Mouse (Mus musculus): ENCODE data around the gene Gm20388. TPM values are rescaled to one million over a fixed set of nuclear protein-coding genes. Genes with fewer than 3 reads are reported as not detected.

The Gm20388 gene
- total RNA-seq, 2 experiments from 2014 or later, result 18.6 TPM; not detected in 1

DNA sequence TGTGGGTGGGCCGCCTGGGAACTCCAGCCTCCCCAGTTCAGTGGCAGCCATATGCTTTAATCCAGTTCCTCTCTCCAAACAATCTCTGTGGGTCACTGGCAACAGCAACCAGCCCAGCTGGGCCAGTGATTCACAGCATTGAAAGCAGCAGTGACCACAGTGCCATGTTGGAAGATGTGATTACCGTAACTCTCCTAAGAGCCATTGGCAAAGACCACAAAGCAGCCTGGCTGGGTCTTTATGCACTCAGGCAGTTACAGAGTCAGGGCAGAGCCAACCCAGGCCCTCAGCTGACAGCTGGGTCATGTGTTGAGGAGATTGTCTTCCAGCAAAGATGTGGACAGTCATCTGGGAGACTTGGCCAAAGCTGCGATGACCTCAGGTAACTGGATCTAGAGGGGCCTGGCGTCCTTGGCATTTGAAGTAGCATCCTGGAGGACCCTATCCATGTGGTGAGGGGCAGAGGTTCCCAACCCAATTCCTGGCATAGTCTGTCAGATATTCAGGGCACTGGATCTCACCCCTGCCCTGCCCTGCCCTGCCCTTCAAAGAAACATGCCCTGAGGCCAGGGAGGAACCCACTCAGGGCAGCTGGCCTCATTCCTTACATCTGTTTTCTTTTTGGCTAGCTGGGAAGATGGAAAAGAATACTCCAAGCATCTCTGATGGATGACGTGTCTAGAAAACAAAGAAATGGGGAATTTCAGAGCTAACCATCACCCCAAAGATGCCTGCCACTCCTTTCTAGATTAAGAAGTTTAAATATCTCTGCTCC lies 1052.2 kb downstream of the Gm20388 start:
- DNase-seq (ENCODE audit: low spot score in 2 of 2), result no peak
- intact Hi-C loops (cut with DNase I), result no loop called here

DNA sequence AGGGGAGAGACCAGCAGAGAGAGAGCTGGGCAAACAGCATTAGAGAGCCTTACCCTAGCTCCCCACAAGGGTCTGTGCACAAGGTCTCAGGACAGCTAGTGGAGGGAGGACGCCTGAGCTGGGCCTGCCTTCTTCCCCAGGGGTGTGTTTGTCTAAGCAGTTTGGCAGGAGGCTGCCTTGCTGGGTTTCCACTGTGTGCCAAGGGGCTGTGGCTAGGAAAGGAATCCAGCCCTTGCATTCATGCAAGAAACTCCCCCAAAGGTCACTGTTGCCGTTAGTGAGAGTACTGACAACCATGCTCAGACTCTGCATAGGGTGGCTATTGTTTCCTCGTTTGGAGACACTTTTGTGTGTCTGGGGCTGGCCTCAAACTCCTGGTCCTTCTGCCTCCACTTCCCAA lies 1055.9 kb downstream of the Gm20388 start:
- no peak for DNase-seq (ENCODE audit: low spot score in 2 of 2)
- intact Hi-C loops (cut with DNase I), result no loop called here

DNA sequence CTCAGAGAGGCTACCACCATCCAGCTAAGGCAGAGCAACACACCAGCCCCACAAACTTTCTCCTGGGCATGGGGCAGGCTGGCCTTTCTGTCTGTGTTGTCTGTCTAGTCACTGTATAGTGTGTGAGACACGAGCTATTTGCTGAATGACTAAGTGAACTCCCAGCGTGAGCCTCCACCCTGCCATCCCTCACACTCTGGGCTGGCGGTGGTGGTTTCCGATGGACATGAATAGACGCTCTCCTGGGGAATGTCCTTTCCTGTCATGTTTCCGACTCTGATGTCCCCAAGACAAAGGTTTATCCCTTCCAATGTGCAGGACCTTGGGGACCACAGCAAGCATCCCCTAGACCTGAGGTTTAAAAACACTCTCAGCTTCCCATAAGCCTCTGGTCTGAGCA lies 1057.7 kb downstream of the Gm20388 start:
- intact Hi-C loops (cut with DNase I), result no loop called here
- no peak for DNase-seq (ENCODE audit: low spot score in 2 of 2)

DNA sequence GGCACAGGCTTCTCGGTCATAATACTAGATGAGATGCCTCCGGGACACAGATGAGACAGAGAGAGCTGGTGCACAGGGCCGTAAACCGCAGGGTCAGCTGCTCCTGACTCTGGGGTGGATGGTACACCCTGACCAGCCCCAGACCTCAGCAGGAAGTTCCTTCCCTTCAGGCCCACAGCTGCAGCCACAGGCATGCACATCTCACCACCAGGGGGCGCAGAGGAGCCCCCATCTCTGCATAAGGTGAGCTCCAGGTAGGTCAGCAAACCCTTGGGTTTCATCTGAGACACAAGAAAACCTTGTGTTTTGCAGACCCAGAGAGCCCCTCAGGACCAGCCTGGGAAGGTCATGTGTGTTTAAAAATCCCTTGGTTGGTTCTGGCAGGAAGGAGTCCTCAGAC lies 1059.7 kb downstream of the Gm20388 start:
- intact Hi-C loops (cut with DNase I), result loop anchor here (5.0 kb wide), 2 partner anchors 102 to 117 kb away; no protein-coding TSS in a partner anchor
- peak in 1 of 2 experiments; percentile 6 for DNase-seq (ENCODE audit: low spot score in 2 of 2)

DNA sequence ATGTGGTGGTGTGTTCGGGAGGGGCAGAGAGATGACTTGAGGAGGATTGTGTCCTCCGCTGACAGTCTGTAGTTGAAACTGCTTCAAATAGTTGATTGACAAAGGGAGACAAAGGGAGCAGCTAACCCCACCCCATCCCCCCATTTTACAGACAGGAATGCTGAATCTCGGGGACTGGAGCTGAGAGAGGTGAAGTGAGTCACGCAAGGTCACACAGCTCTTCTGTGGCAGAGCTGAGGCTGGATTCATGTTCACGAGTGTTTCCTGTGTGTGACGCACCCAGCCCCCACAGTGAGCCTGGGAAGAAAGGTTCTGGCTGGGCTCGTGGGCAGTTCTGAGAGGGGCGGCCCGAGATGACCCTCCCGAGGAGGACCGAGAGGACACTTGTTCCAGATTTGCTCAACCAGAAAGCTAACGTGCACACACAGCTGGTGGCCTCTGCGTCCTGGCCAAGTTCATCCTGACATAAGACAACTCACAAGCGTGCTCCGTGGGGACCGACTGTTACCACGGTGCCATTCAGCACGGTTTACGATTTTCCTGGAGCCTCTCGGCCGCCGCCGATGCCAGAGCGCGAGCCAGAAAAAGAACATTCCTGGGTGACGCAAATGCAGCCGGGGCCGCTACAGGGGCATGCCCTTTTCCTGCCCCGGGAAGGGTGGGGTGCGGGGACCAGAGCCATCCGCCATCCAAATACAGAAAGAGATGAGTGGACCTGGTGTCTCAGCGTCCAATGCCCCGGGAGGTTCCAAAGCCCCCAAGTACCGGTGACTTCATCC lies 1061.2 kb downstream of the Gm20388 start:
- intact Hi-C loops (cut with DNase I), result loop anchor here (5.0 kb wide), 2 partner anchors 100 to 115 kb away; no protein-coding TSS in a partner anchor
- peak in 1 of 2 experiments; percentile 7 for DNase-seq (ENCODE audit: low spot score in 2 of 2)

DNA sequence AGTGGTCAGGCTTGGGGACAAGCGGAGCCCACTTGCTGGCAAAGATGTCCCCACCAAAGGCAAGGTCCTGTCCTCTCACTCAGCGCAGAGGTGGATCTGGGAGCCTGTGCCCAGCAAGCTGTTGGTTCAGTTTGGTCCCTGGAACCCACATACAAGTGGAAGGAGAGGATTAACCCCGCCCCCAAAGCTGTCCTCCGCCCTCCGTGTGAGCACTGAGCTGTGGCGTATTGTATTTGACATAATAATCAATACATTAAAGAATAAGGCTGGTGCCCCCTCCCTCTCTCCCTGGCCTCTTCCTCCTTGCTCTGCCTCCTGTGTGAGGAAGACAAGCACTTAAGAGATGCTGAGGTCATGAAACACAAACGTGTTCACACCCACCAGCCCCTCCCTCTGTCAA lies 1062.4 kb downstream of the Gm20388 start:
- DNase-seq (ENCODE audit: low spot score in 2 of 2), result no peak
- intact Hi-C loops (cut with DNase I), result loop anchor here (5.0 kb wide), 2 partner anchors 99 to 114 kb away; no protein-coding TSS in a partner anchor

DNA sequence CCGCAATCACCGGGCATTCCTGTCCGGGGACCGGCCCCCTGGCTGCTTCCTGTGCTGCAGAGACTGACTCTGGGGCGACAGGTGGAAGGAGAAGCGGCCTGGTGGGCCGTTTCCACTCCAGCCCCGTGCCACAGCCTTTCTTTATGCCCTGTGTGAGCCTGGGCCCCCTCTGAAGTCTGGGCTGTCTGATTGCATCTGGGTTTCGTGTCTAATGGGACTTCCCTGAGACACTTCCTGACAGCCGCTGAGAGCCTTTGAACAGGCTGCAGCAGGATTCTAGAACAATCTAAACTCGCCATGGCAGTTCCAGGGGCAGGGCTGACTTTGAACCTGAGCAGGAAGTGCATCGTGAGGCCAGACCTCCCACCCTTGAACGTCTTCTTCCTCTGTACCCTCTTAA lies 1066.5 kb downstream of the Gm20388 start:
- intact Hi-C loops (cut with DNase I), result no loop called here
- DNase-seq (ENCODE audit: low spot score in 2 of 2), result no peak

DNA sequence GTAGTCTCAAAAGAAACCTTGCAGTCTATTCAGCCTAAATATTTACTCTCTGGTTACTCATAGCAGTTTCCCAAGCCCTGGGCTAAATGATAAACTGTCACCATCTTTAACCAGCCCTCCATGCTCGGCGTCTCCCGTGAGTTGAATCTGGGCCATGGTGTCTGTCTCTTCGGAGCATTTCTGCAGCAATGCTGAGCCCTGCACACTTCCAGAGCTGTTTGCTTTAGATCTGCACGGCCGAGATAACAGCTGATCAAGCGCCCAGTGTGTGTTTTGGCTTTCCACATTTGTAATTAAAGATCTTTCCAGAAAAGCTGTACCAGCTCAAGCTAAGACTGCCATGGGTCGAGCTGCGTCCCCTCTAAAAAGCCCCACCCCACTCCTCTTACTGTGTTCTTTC lies 1068.6 kb downstream of the Gm20388 start:
- DNase-seq (ENCODE audit: low spot score in 2 of 2), result no peak
- intact Hi-C loops (cut with DNase I), result no loop called here

DNA sequence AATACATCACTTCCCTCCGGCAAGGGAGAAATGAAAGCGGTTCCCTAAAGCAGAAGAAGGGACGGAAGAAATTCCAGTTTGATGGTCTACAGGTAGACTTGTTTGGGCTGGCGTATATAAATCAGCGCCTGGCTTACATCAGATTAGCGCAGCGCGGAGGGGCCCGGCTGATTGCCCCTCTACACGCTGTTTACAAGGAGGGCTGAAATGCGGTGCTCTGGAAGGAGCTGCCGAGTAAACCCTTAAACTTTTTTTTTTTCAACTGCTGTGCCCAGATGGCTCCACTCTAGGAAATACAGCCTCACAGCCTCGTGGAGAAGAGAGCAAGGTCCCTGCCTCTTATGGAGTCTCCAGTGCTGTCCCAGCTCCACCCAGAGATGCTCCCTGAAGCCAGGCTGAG lies 1070.3 kb downstream of the Gm20388 start:
- intact Hi-C loops (cut with DNase I), result no loop called here
- DNase-seq (ENCODE audit: low spot score in 2 of 2), result no peak

DNA sequence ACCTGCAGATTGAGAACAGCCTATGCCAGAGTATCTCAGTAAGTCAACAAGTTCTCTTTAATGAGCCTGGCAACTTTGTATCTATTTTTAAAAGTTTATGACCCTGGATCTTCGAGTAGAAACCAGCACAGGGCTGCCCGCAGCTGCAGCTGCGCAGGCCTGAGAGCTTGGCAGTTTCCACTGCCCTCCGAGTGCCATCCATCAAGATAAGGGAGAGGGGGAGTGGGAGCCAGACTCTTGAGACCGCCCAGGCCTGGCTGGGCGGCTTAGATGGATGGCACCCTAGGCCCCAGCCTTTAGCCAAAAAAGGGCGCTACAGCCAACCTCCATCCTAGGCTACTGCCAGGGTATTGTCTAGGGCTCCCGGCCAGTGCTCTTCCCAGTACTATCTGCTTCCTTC lies 1074.2 kb downstream of the Gm20388 start:
- intact Hi-C loops (cut with DNase I), result no loop called here
- no peak for DNase-seq (ENCODE audit: low spot score in 2 of 2)

DNA sequence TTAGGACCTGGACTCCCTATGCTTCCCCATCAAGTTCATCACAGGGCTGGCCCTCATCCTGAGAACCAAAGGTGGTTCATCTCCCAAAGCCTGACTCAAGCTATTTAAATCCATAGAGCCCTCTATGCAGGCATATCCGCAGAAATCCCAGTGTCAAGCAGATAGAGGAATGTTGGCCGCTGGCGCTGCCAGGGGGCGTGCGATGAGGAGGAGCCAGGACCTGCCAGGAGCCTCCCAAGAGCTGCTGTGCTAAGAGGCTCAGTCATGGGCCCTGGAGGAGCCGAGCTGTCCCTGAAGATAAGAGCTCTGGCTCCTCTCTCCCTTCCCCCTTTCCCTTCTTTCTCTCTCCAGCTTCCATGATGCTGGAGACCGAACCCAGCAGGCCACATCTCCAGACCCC lies 1075.4 kb downstream of the Gm20388 start:
- intact Hi-C loops (cut with DNase I), result no loop called here
- DNase-seq (ENCODE audit: low spot score in 2 of 2), result no peak

DNA sequence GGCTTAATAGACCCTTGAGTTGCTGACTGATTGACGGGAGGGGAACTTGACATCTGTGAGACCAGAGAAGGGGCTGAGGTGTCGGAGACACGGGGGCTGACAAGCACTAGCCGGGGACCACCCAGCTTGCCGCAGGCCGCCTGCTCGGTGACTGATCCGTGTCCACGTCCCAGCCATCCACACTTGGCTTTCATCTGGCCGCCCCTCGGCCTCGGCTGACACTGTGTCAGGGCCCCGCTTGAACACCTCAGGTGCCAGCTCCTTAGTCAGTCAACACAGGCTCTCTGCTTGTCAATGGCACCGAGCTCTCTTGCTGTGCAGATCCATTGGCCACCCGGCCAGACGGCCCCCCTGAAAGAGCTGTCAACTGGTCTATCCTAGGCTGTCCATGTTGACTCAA lies 1083.1 kb downstream of the Gm20388 start:
- intact Hi-C loops (cut with DNase I), result no loop called here
- DNase-seq (ENCODE audit: low spot score in 2 of 2), result no peak

DNA sequence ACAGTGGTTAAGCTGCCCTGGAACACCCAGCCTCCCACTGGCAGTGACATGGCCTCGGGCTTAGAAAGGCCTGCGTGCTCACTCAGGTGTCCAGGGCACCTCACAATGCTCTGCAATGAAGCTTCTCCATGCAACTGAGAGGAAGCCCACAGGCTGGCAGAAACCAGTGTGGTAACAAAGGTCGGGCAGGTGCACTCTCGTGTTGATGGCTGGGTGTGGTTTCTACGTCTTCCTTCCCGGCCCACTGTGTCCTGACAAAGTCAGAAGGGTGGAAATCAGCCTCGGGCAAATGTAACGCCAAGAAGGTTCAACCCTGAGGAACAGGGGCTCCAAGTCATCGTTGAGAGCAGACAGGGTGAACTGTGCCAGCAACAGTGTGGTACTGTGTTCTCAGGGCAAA lies 1084.8 kb downstream of the Gm20388 start:
- DNase-seq (ENCODE audit: low spot score in 2 of 2), result no peak
- intact Hi-C loops (cut with DNase I), result no loop called here

DNA sequence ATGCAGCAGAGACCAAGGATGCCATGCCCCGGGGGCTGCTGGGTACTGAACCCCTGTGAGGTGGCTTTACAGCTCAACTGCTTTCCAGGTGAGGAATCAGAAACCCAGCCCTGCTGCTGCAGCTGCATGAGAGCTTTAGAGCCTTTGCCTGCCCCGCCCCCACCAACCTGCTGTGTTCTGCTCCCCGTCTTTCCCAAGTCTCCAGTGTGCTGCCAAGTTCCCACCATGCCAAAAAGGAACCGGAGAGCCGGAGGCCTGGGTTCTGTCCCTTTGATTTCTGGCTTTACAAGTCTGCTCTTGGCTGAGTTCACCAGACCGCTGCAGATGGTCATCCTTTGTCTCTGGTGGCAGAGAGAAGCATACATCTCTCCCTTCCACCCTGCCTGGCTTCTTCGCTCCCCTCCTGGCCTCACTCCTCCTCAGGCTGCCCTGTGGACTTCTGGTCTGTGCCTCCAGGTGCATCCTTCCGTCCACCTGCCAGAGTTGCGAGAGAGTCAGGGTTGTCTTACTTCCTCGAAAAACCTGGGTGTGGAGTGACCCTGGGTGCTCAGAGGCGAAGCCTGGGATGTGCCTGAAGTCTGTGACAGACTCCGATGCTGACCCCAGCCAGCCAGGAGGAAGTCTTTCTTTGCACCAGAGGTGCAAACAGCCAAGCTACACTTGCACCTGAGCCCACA lies 1086.4 kb downstream of the Gm20388 start:
- intact Hi-C loops (cut with DNase I), result no loop called here
- peak in 1 of 2 experiments; percentile 8 for DNase-seq (ENCODE audit: low spot score in 2 of 2)

DNA sequence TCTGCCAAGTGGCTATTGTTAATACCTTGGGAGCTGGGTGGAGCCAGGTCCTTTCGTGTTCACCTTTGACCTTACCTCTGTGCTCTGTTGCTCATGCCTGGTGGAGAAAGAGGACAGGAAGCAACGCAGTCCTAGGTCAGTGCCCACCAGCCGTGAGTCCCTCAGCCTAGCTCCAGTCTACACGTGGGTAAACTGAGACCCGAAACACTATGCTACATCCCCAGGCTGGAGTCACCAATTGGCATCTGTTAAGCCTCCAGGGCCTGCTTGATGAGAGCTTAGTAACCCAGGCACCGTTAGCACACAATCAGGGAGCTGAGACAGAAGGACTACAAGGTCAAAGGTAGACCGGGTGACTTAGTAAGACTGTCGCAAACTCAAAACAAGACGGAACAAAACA lies 1087.3 kb downstream of the Gm20388 start:
- intact Hi-C loops (cut with DNase I), result no loop called here
- no peak for DNase-seq (ENCODE audit: low spot score in 2 of 2)

DNA sequence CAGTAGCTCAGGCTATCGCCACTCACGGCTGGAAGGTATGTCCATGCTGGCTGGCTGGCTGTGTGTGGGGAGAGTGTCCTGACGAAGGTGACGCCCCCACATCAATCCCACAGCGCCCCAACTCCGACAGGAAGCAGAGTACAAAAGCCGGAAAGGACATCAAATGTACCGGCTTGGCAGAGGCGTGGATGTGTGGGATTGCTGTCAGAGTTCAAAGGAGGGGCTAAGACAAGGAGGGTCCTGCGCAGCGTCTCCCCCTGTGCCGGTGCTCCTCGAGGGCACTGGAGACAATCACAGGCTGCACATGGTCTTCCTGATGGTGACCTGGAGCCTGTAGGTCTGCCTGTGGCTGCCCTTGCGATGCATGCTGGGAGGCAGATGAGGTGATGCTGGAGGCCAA lies 1088.3 kb downstream of the Gm20388 start:
- intact Hi-C loops (cut with DNase I), result no loop called here
- DNase-seq (ENCODE audit: low spot score in 2 of 2), result no peak

DNA sequence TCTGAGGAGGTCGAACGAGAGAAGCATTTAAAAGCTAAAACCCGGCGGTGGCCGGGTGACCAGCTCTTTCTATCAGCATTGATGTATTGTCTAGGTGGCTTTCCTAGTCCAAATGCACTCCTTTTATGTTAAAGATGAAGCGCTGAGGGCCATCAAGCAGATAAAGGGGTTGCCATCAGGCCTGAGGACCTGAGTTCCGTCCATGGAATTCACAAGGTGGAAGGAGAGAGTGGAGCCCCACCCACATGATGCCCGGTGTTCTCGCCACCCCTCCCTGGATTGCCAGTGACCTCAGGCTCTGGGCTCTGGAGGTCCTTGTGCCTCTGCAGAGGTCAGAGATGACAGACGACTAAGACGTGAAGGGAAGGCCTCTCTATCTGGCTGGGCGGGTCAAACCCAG lies 1091.3 kb downstream of the Gm20388 start:
- intact Hi-C loops (cut with DNase I), result no loop called here
- DNase-seq (ENCODE audit: low spot score in 2 of 2), result no peak

DNA sequence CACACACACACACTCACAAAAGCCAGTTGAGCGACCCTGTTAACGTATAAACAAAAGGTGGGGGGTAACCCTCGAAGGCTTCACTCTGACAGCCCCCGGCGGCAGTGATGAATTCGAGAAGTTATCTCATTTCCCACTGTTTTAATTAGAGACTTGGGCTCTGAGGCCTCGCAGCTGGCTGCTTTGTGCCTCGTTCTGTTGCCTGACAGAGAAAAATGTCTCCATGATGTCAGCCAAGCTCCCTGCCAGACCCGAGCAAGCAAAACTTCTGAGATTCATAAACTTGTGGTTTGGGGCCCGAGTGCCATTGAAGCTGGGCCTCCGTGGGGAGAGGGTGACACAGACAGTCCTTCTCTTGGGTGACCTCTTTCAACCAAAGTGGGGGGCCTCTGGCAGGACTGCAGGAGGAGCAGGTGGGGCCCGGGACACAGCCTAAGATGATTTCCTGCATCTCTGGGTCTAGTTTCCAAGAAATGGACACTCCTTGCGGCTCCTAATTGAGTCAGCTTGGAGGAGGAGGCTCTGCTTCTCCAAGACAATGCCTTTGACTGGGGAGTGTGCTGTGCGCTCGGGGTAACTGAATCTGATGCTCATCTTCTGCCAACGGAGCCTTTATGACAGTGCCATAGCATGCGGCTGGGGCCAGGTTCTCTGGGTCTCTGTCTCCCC lies 1092.4 kb downstream of the Gm20388 start:
- intact Hi-C loops (cut with DNase I), result no loop called here
- no peak for DNase-seq (ENCODE audit: low spot score in 2 of 2)

DNA sequence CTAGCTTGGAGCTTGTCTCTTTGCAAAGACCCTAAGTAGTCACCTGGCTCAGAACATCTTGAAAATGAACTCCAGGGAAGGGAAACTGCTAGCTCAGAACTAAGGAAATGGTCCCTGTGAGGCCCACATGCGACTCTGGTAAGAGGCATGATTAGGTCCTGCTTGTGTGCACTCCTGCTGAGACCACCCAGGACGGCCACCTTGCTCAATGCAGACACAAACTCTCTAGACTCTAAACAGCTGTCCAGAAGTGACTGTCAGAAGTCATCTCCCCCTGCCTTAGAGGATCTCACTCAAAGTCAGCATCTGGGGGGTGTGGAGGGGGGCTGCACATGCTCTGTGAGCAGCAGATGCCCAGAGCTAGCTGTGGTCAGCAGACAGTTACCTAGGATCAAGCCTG lies 1093.0 kb downstream of the Gm20388 start:
- intact Hi-C loops (cut with DNase I), result no loop called here
- no peak for DNase-seq (ENCODE audit: low spot score in 2 of 2)

DNA sequence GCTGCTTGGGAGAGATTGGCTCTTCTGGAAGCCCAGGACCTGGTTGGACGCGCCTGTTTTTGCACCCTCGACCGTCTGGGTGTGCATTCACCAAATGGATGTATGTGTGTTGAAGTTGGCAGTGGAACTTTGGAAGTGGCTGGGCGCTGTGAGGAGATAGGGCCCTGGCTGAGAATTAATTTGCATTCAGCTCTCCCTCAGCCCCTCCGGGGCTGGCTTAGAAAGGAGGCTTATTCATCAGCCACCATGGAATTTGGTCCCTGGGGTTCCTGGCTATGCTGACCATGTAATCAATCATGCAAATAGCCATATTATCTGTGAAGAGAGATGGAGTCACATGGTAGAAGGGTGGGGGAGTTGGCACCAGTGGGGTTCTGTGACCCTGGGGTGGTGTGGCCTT lies 1102.7 kb downstream of the Gm20388 start:
- intact Hi-C loops (cut with DNase I), result no loop called here
- no peak for DNase-seq (ENCODE audit: low spot score in 2 of 2)
